Mouse (Mus musculus) megakaryocyte, adult 5-6 weeks (primary cell): ENCODE results near the gene Prpf3. TPM values are rescaled to one million over a fixed set of nuclear protein-coding genes. Genes with fewer than 3 reads are reported as not detected.
A peak's percentile ranks its signal among the peaks of the same experiment; 100 is the strongest.
"Not testable (repeated sequence)": the region's sequence is repeated elsewhere in the genome, so short reads cannot be mapped to it uniquely, and the experiment has no call there.

Experiments used
- ATAC-seq: 2 replicates; pipeline ENCODE4 v1.8.0; 2016; ENCODE audit warnings: mild to moderate bottlenecking, inconsistent platforms; ENCODE audit not compliant: poor library complexity, severe bottlenecking
- total RNA-seq, 2 experiments: library from RNA; stranded (forward) in 1 of 2; stranded (reverse) in 1 of 2; fragments of 153-499, 151-499 nt in 1 of 2; fragments of 221-1000, 200-1000 nt in 1 of 2; gene quantifications; 2 replicates each; pipeline versions ENCODE4 v1.2.3 to v1.2.4; 2015 to 2017

Prpf3 gene
- total RNA-seq (2015) (27.3 and 29.1 TPM in 2 replicates), total RNA-seq (2017) (15.7 and 25.9 TPM in 2 replicates)

GRCm38 (mm10) chr3:95855502-95856089 is at the start of gene Prpf3:
Gene Prpf3 (minus strand): TSS chr3:95855885.
- ATAC-seq: peak; percentile 100

GRCm38 (mm10) chr3:95904568-95904967 is 48.9 kb upstream of the Prpf3 start, which contains the start of gene Car14:
Gene Car14 (minus strand): TSS chr3:95904691.
- ATAC-seq: no peak

- ATAC-seq: no peak
Observed at GRCm38 (mm10) chr3:95903753-95904502, 48.2 kb upstream of the Prpf3 start.

- no peak for ATAC-seq
Observed at GRCm38 (mm10) chr3:95902643-95903042, 47.0 kb upstream of the Prpf3 start.

- ATAC-seq: no peak
Observed at GRCm38 (mm10) chr3:95902373-95902625, 46.6 kb upstream of the Prpf3 start.

GRCm38 (mm10) chr3:95901616-95902372 is 46.1 kb upstream of the Prpf3 start:
- ATAC-seq: no peak

- no peak for ATAC-seq
Observed at GRCm38 (mm10) chr3:95899800-95900524, 44.3 kb upstream of the Prpf3 start.

- ATAC-seq: not testable (repeated sequence)
Observed at GRCm38 (mm10) chr3:95895501-95895900, 39.8 kb upstream of the Prpf3 start.

- ATAC-seq: no peak
Observed at GRCm38 (mm10) chr3:95894317-95895160, 38.9 kb upstream of the Prpf3 start.

GRCm38 (mm10) chr3:95893606-95894316 is 38.1 kb upstream of the Prpf3 start, which contains the start of gene Aph1a:
Gene Aph1a (plus strand): TSS chr3:95893969.
- peak; percentile 94 for ATAC-seq

GRCm38 (mm10) chr3:95893126-95893525 is 37.4 kb upstream of the Prpf3 start:
- no peak for ATAC-seq

- ATAC-seq: no peak
Observed at GRCm38 (mm10) chr3:95892066-95893052, 36.7 kb upstream of the Prpf3 start.

GRCm38 (mm10) chr3:95891211-95892065 is 35.8 kb upstream of the Prpf3 start, which contains the start of gene BC028528:
Gene BC028528 (minus strand): TSS chr3:95892005.
- ATAC-seq: peak; percentile 62

- ATAC-seq: no peak
Observed at GRCm38 (mm10) chr3:95889664-95890063, 34.0 kb upstream of the Prpf3 start.

- ATAC-seq: no peak
Observed at GRCm38 (mm10) chr3:95887596-95887995, 31.9 kb upstream of the Prpf3 start.

- ATAC-seq: no peak
Observed at GRCm38 (mm10) chr3:95884400-95884799, 28.7 kb upstream of the Prpf3 start.

GRCm38 (mm10) chr3:95882816-95883425 is 27.2 kb upstream of the Prpf3 start:
- no peak for ATAC-seq
